9 mouse cellular contexts compared by ENCODE assay signal in genomic region chr9:72702075-72702474, GRCm38 (mm10). TPM values are rescaled to one million over a fixed set of nuclear protein-coding genes. Genes with fewer than 3 reads are reported as not detected.
DNase-seq lines count a peak whose midpoint lies in the region; ATAC-seq and TF ChIP-seq lines count a peak whose summit lies in the region.
"Had no signal": no experiment of that assay in that cellular context is flagged by ENCODE, and none has a peak within 500 bp of the region (broad histone marks: within the 10 kb centered on the region; RNA-seq: fewer than 3 reads in every experiment).

No protein-coding gene starts in this region.

- DNase-seq in embryonic facial prominence, embryonic 10.5 days (ENCODE audit: low spot score) = no peak
- no peak for DNase-seq in stomach, postnatal 0 days (ENCODE audit: low spot score)
- DNase-seq in heart, adult 9 months (ENCODE audit: low spot score in 2 of 2) = peak; percentile 73 to 83
- DNase-seq in layer of hippocampus, adult 8-10 months (ENCODE audit: low spot score in 2 of 2) = no peak
- DNase-seq in embryo, embryonic 9.5 days (ENCODE audit: extremely low spot score) = no peak

- 0 out of 2 replicates have a peak overlapping the region, but pooled peaks have one; percentile 9 for H3K27ac ChIP-seq in embryonic facial prominence, embryonic 12.5 days
- H3K27ac ChIP-seq in embryonic facial prominence, embryonic 10.5 days (replicated peaks) = no peak overlapping the region
- H3K27ac ChIP-seq in stomach, embryonic 16.5 days (ENCODE audit: low read length) = 0 out of 2 replicates have a peak overlapping the region, but pooled peaks have one; percentile 2
- no peak overlapping the region for H3K27ac ChIP-seq in stomach, postnatal 0 days (replicated peaks)
- H3K27ac ChIP-seq: liver, embryonic 15.5 days had no signal

- no peak for TF ChIP-seq CTCF in stomach, postnatal 0 days (IDR thresholded peaks at IDR 0.05; ENCODE audit: low read depth)

- H3K36me3 ChIP-seq in embryonic facial prominence, embryonic 12.5 days = peaks cover 88% of the 10 kb centered on the region
- H3K36me3 ChIP-seq in embryonic facial prominence, embryonic 10.5 days (replicated peaks) = peaks cover 98% of the 10 kb centered on the region
- H3K36me3 ChIP-seq in stomach, embryonic 16.5 days (ENCODE audit: control insufficient read depth, insufficient read depth, low read length) = peaks cover 23% of the 10 kb centered on the region
- peaks cover 8% of the 10 kb centered on the region; the same call in 1 of the 2 replicates for H3K36me3 ChIP-seq in stomach, postnatal 0 days (ENCODE audit: control insufficient read depth, insufficient read depth, low read length)
- peaks cover 19% of the 10 kb centered on the region for H3K36me3 ChIP-seq in myocyte (ENCODE audit: control insufficient read depth, insufficient read depth)

- no peak for TF ChIP-seq EP300 in stomach, postnatal 0 days (optimal IDR thresholded peaks at IDR 0.05)

- H3ac ChIP-seq in myocyte (ENCODE audit: control insufficient read depth, insufficient read length) = no peak overlapping the region

- H3K27me3 ChIP-seq in embryonic facial prominence, embryonic 12.5 days = no peaks in the 10 kb centered on the region
- no peaks in the 10 kb centered on the region for H3K27me3 ChIP-seq in embryonic facial prominence, embryonic 10.5 days (replicated peaks; ENCODE audit: low read depth, poor library complexity, severe bottlenecking)
- H3K27me3 ChIP-seq in stomach, embryonic 16.5 days (ENCODE audit: control insufficient read depth, insufficient read depth, low read length) = no peaks in the 10 kb centered on the region
- H3K27me3 ChIP-seq in stomach, postnatal 0 days (ENCODE audit: control insufficient read depth, insufficient read depth, low read length) = no peaks in the 10 kb centered on the region
- H3K27me3 ChIP-seq in myocyte (ENCODE audit: control insufficient read depth, insufficient read depth, insufficient read length) = no peaks in the 10 kb centered on the region
- H3K27me3 ChIP-seq: liver, embryonic 15.5 days had no signal

- H3K9me3 ChIP-seq in embryonic facial prominence, embryonic 12.5 days = no peaks in the 10 kb centered on the region
- no peaks in the 10 kb centered on the region for H3K9me3 ChIP-seq in embryonic facial prominence, embryonic 10.5 days
- H3K9me3 ChIP-seq in stomach, embryonic 16.5 days (replicated peaks; ENCODE audit: control insufficient read depth, low read length) = no peaks in the 10 kb centered on the region
- no peaks in the 10 kb centered on the region for H3K9me3 ChIP-seq in stomach, postnatal 0 days (ENCODE audit: control insufficient read depth, low read length)
- H3K9me3 ChIP-seq: liver, embryonic 15.5 days had no signal

- no peak overlapping the region for H3K4me2 ChIP-seq in embryonic facial prominence, embryonic 12.5 days (replicated peaks)
- no peak overlapping the region for H3K4me2 ChIP-seq in stomach, embryonic 16.5 days (ENCODE audit: low read depth, low read length)
- H3K4me2 ChIP-seq in stomach, postnatal 0 days (replicated peaks; ENCODE audit: low read depth) = no peak overlapping the region
- peak overlapping the region; percentile 36 for H3K4me2 ChIP-seq in myocyte (ENCODE audit: low read depth)
- H3K4me2 ChIP-seq: liver, embryonic 15.5 days had no signal

- no peak for TF ChIP-seq POLR2A in myocyte (IDR thresholded peaks at IDR 0.05; ENCODE audit: insufficient read length, low read depth)

- H3K4me1 ChIP-seq in embryonic facial prominence, embryonic 12.5 days = 0 out of 2 replicates have a peak, but pooled peaks cover 16% of the 10 kb centered on the region
- H3K4me1 ChIP-seq in embryonic facial prominence, embryonic 10.5 days = no peaks in the 10 kb centered on the region
- H3K4me1 ChIP-seq in stomach, embryonic 16.5 days (ENCODE audit: control insufficient read depth, insufficient read depth, low read length) = peaks cover 25% of the 10 kb centered on the region
- H3K4me1 ChIP-seq in stomach, postnatal 0 days (replicated peaks; ENCODE audit: control insufficient read depth, insufficient read depth) = no peaks in the 10 kb centered on the region

- WGBS in embryonic facial prominence, embryonic 12.5 days = 66% methylated on average over 2 of the region's 2 CpGs
- WGBS in embryonic facial prominence, embryonic 10.5 days = 95% methylated on average over 2 of the region's 2 CpGs
- WGBS in stomach, embryonic 16.5 days = 22% methylated on average over 2 of the region's 2 CpGs
- 27% methylated on average over 2 of the region's 2 CpGs for WGBS in stomach, postnatal 0 days

- peaks cover 79% of the 10 kb centered on the region for H3K79me2 ChIP-seq in myocyte (ENCODE audit: control insufficient read depth, insufficient read depth)

- no peak overlapping the region for H3K9ac ChIP-seq in embryonic facial prominence, embryonic 12.5 days
- no peak overlapping the region for H3K9ac ChIP-seq in stomach, embryonic 16.5 days (ENCODE audit: low read length)
- H3K9ac ChIP-seq in stomach, postnatal 0 days (ENCODE audit: low read length) = no peak overlapping the region
- H3K9ac ChIP-seq: liver, embryonic 15.5 days had no signal

- ATAC-seq in embryonic facial prominence, embryonic 12.5 days (ENCODE audit: insufficient number of reproducible peaks, insufficient read depth, low FRiP score, low TSS enrichment) = no peak
- no peak for ATAC-seq in stomach, embryonic 16.5 days (ENCODE audit: insufficient read depth, low FRiP score)
- no peak for ATAC-seq in stomach, postnatal 0 days (ENCODE audit: low FRiP score, low TSS enrichment)

- H3K4me3 ChIP-seq in embryonic facial prominence, embryonic 12.5 days = no peak overlapping the region
- H3K4me3 ChIP-seq in embryonic facial prominence, embryonic 10.5 days = no peak overlapping the region
- no peak overlapping the region for H3K4me3 ChIP-seq in stomach, embryonic 16.5 days (replicated peaks; ENCODE audit: low read length)
- no peak overlapping the region for H3K4me3 ChIP-seq in stomach, postnatal 0 days (ENCODE audit: low read depth, low read length)
- H3K4me3 ChIP-seq in myocyte = no peak overlapping the region
- H3K4me3 ChIP-seq: liver, embryonic 15.5 days had no signal

TF ChIP-seq in myocyte, 11 proteins besides CTCF, POLR2A, EP300 and RAD21:
- TF ChIP-seq POLR2AphosphoS2 (IDR thresholded peaks at IDR 0.05; ENCODE audit: insufficient read length, low read depth) = no peak
- TF ChIP-seq MYOG (IDR thresholded peaks at IDR 0.05; ENCODE audit: control insufficient read depth in 1 of 3, insufficient read depth in 1 of 3, insufficient read length in 2 of 3, low read depth in 2 of 3) = no peak
- TF ChIP-seq MAX (IDR thresholded peaks at IDR 0.05; ENCODE audit: low read depth) = no peak
- no peak for TF ChIP-seq REST (IDR thresholded peaks at IDR 0.05; ENCODE audit: insufficient read depth, insufficient read length)
- no peak for TF ChIP-seq TCF12 (IDR thresholded peaks at IDR 0.05; ENCODE audit: insufficient read depth, poor library complexity, severe bottlenecking)
- no peak for TF ChIP-seq USF1 (IDR thresholded peaks at IDR 0.05; ENCODE audit: low read depth)
- no peak for TF ChIP-seq MYOD1 (IDR thresholded peaks at IDR 0.05; ENCODE audit: control insufficient read depth in 1 of 3, insufficient read length in 2 of 3, low read depth in 2 of 3)
- no peak for TF ChIP-seq SRF (IDR thresholded peaks at IDR 0.05; ENCODE audit: control insufficient read depth, insufficient read length, low read depth)
- no peak for TF ChIP-seq CEBPB (IDR thresholded peaks at IDR 0.05; ENCODE audit: insufficient read depth, poor library complexity, severe bottlenecking)
- TF ChIP-seq E2F4 (IDR thresholded peaks at IDR 0.05; ENCODE audit: insufficient read depth) = no peak
- TF ChIP-seq TCF3 (IDR thresholded peaks at IDR 0.05; ENCODE audit: insufficient read length, low read depth) = no peak

RNA-seq across cellular contexts. Expression of gene Nedd4, which starts 39.9 kb away (rescaled TPM):
- 722 and 756 TPM in 2 replicates for polyA plus RNA-seq in embryonic facial prominence, embryonic 12.5 days (2016; fragmentation: Nextera tagmentation; extraction: Ambion mirVana)
- polyA plus RNA-seq in embryonic facial prominence, embryonic 10.5 days (2016; fragmentation: Nextera tagmentation; extraction: Ambion mirVana) = 660 and 664 TPM in 2 replicates
- polyA plus RNA-seq in stomach, embryonic 16.5 days (2015; fragmentation: Nextera tagmentation; extraction: Ambion mirVana) = 548 TPM in 2 replicates
- polyA plus RNA-seq in stomach, postnatal 0 days (2015; fragmentation: Nextera tagmentation; extraction: Ambion mirVana) = 175 and 195 TPM in 2 replicates
- 195 TPM for polyA plus RNA-seq in myocyte (2012; fragmentation: generic; extraction: Trizol)
- 100 to 1,000 TPM; 261 to 316 (median 281) TPM for total RNA-seq in layer of hippocampus, adult 8-10 months (2022)

Comparison
In these comparisons a context has a peak if more than half of its experiments do, and no peak if none do; other contexts are left out.
1. H3K27ac ChIP-seq: peak in embryonic facial prominence, embryonic 12.5 days (single experiment) and stomach, embryonic 16.5 days (single experiment); none in embryonic facial prominence, embryonic 10.5 days (single experiment) and stomach, postnatal 0 days (single experiment).
2. DNase-seq: peak in heart, adult 9 months (2 of 2); none in embryonic facial prominence, embryonic 10.5 days (single experiment), stomach, postnatal 0 days (single experiment), layer of hippocampus, adult 8-10 months (0 of 2) and embryo, embryonic 9.5 days (single experiment).